In the genomic region with DNA sequence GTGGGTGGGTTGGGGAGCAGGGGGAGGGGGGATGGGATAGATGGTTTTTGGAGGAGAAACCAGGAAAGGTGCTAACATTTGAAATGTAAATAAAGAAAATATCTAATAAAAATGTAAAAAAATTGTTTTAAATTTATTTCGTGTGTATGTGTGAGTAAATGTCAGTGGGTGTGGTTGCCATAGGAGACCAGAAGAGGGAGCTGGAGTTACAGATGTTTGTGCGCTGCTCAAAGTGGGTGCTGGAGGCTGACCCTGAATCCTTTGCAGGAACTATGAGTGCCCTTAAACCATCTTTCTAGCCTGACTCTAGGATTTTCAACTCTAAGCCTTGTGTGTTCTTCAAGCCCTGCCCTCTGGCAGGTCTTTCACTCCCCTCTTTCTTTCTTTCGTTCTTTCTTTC, we compare ENCODE assay signal across 16 mouse cellular contexts. TPM values are rescaled to one million over a fixed set of nuclear protein-coding genes. Genes with fewer than 3 reads are reported as not detected.
DNase-seq lines count a peak whose midpoint lies in the region; ATAC-seq and TF ChIP-seq lines count a peak whose summit lies in the region.
"Had no signal": no experiment of that assay in that cellular context is flagged by ENCODE, and none has a peak within 500 bp of the region (broad histone marks: within the 10 kb centered on the region; RNA-seq: fewer than 3 reads in every experiment).

No protein-coding gene starts in this region.

- 76% methylated on average over 3 of the region's 3 CpGs for WGBS in intestine, postnatal 0 days
- WGBS in intestine, embryonic 16.5 days = 71% methylated on average over 3 of the region's 3 CpGs
- WGBS in midbrain, embryonic 10.5 days = 66% methylated on average over 3 of the region's 3 CpGs

- no peak for ATAC-seq in intestine, postnatal 0 days
- ATAC-seq in intestine, embryonic 16.5 days = no peak
- peak; percentile 76 for ATAC-seq in granulocyte monocyte progenitor cell, adult 5-6 weeks (replicated peaks; ENCODE audit: poor library complexity, severe bottlenecking)

- H3K27ac ChIP-seq in intestine, postnatal 0 days (ENCODE audit: low read depth, low read length) = no peak overlapping the region
- H3K27ac ChIP-seq in intestine, embryonic 16.5 days (ENCODE audit: low read length) = no peak overlapping the region
- H3K27ac ChIP-seq in midbrain, embryonic 10.5 days (replicated peaks) = no peak overlapping the region
- H3K27ac ChIP-seq: hindbrain, embryonic 15.5 days; kidney, embryonic 15.5 days; liver, embryonic 13.5 days had no signal

- H3K9me3 ChIP-seq in intestine, postnatal 0 days (ENCODE audit: control insufficient read depth) = no peaks in the 10 kb centered on the region
- H3K9me3 ChIP-seq in intestine, embryonic 16.5 days (ENCODE audit: control insufficient read depth, low read length) = no peaks in the 10 kb centered on the region
- no peaks in the 10 kb centered on the region for H3K9me3 ChIP-seq in midbrain, embryonic 10.5 days (replicated peaks)
- H3K9me3 ChIP-seq: hindbrain, embryonic 15.5 days; kidney, embryonic 15.5 days; liver, embryonic 13.5 days had no signal

- H3K4me2 ChIP-seq in intestine, postnatal 0 days (replicated peaks; ENCODE audit: low read depth) = no peak overlapping the region
- no peak overlapping the region for H3K4me2 ChIP-seq in intestine, embryonic 16.5 days (ENCODE audit: low read depth, low read length)
- H3K4me2 ChIP-seq: hindbrain, embryonic 15.5 days; kidney, embryonic 15.5 days; liver, embryonic 13.5 days; midbrain, embryonic 11.5 days had no signal

- H3K4me1 ChIP-seq in intestine, postnatal 0 days (replicated peaks; ENCODE audit: control insufficient read depth, insufficient read depth, low read length) = no peaks in the 10 kb centered on the region
- no peaks in the 10 kb centered on the region for H3K4me1 ChIP-seq in intestine, embryonic 16.5 days (ENCODE audit: control insufficient read depth, insufficient read depth, low read length)
- H3K4me1 ChIP-seq in midbrain, embryonic 10.5 days = no peaks in the 10 kb centered on the region
- H3K4me1 ChIP-seq: hindbrain, embryonic 15.5 days; kidney, embryonic 15.5 days; liver, embryonic 13.5 days had no signal

- H3K27me3 ChIP-seq in intestine, postnatal 0 days (replicated peaks; ENCODE audit: control insufficient read depth, insufficient read depth, low read length) = no peaks in the 10 kb centered on the region
- no peaks in the 10 kb centered on the region for H3K27me3 ChIP-seq in intestine, embryonic 16.5 days (replicated peaks; ENCODE audit: control insufficient read depth, insufficient read depth, low read length)
- H3K27me3 ChIP-seq in midbrain, embryonic 10.5 days (ENCODE audit: low read depth, poor library complexity, severe bottlenecking) = no peaks in the 10 kb centered on the region
- H3K27me3 ChIP-seq: hindbrain, embryonic 15.5 days; kidney, embryonic 15.5 days; liver, embryonic 13.5 days had no signal

- peak; percentile 16 for DNase-seq in thymus, postnatal 14 days
- no peak for DNase-seq in thymus, postnatal 25 days
- no peak for DNase-seq in spleen, postnatal 4 days (ENCODE audit: low spot score in 2 of 2)
- no peak for DNase-seq in cerebellum, postnatal 4 days (ENCODE audit: low spot score in 2 of 2)
- DNase-seq in midbrain, embryonic 10.5 days (ENCODE audit: low spot score) = no peak
- DNase-seq: adrenal gland, postnatal 10 days; gastrocnemius, postnatal 14 days; liver, embryonic 13.5 days had no signal

- TF ChIP-seq CTCF in intestine, postnatal 0 days (IDR thresholded peaks at IDR 0.05; ENCODE audit: low read depth) = peak; percentile 46

- H3K9ac ChIP-seq in intestine, postnatal 0 days (ENCODE audit: low read depth, low read length) = no peak overlapping the region
- H3K9ac ChIP-seq in intestine, embryonic 16.5 days (ENCODE audit: low read depth, low read length) = no peak overlapping the region
- H3K9ac ChIP-seq: hindbrain, embryonic 15.5 days; kidney, embryonic 15.5 days; liver, embryonic 13.5 days had no signal

- H3K36me3 ChIP-seq in intestine, postnatal 0 days (ENCODE audit: control insufficient read depth, insufficient read depth) = no peaks in the 10 kb centered on the region
- no peaks in the 10 kb centered on the region for H3K36me3 ChIP-seq in intestine, embryonic 16.5 days (ENCODE audit: control insufficient read depth, insufficient read depth, low read length)
- H3K36me3 ChIP-seq in midbrain, embryonic 10.5 days = no peaks in the 10 kb centered on the region
- H3K36me3 ChIP-seq: hindbrain, embryonic 15.5 days; kidney, embryonic 15.5 days; liver, embryonic 13.5 days had no signal

- no peak overlapping the region for H3K4me3 ChIP-seq in intestine, postnatal 0 days (ENCODE audit: low read depth, low read length)
- H3K4me3 ChIP-seq in intestine, embryonic 16.5 days (ENCODE audit: low read length) = no peak overlapping the region
- H3K4me3 ChIP-seq in midbrain, embryonic 10.5 days = no peak overlapping the region
- H3K4me3 ChIP-seq: hindbrain, embryonic 15.5 days; kidney, embryonic 15.5 days; liver, embryonic 13.5 days had no signal

RNA-seq across cellular contexts. Expression of a gene that starts 16.6 kb away (rescaled TPM):
- 7.5 and 7.9 TPM in 2 replicates for polyA plus RNA-seq in intestine, postnatal 0 days (2015; fragmentation: Nextera tagmentation; extraction: Ambion mirVana)
- 1.2 TPM in 2 replicates for polyA plus RNA-seq in intestine, embryonic 16.5 days (2015; fragmentation: Nextera tagmentation; extraction: Ambion mirVana)
- total RNA-seq in granulocyte monocyte progenitor cell, adult 5-6 weeks (2014; fragmentation: Nextera tagmentation) = not detected in 2 replicates
- not detected in 2 replicates for total RNA-seq in granulocyte monocyte progenitor cell, adult 5-6 weeks (2017)
- polyA plus RNA-seq in midbrain, embryonic 10.5 days (2016; fragmentation: Nextera tagmentation; extraction: Ambion mirVana) = not detected in 2 replicates
- total RNA-seq: adrenal gland, postnatal 10 days; gastrocnemius, postnatal 14 days had no signal
- polyA plus RNA-seq: hindbrain, embryonic 15.5 days; liver, embryonic 13.5 days had no signal

RNA-seq across cellular contexts. Expression of a gene that starts 20.3 kb away (rescaled TPM):
- polyA plus RNA-seq in intestine, postnatal 0 days (2015; fragmentation: Nextera tagmentation; extraction: Ambion mirVana) = 34.9 and 40.9 TPM in 2 replicates
- polyA plus RNA-seq in intestine, embryonic 16.5 days (2015; fragmentation: Nextera tagmentation; extraction: Ambion mirVana) = 44.7 and 45.5 TPM in 2 replicates
- total RNA-seq in granulocyte monocyte progenitor cell, adult 5-6 weeks (2014; fragmentation: Nextera tagmentation) = 62.8 and 84.3 TPM in 2 replicates
- total RNA-seq in granulocyte monocyte progenitor cell, adult 5-6 weeks (2017) = 37.3 and 37.9 TPM in 2 replicates
- polyA plus RNA-seq in midbrain, embryonic 10.5 days (2016; fragmentation: Nextera tagmentation; extraction: Ambion mirVana) = 58.9 and 60.1 TPM in 2 replicates

RNA-seq across cellular contexts. Expression of a gene that starts 20.3 kb away (rescaled TPM):
- 8.0 and 12.4 TPM in 2 replicates for polyA plus RNA-seq in intestine, postnatal 0 days (2015; fragmentation: Nextera tagmentation; extraction: Ambion mirVana)
- 1.3 and 4.2 TPM in 2 replicates for polyA plus RNA-seq in intestine, embryonic 16.5 days (2015; fragmentation: Nextera tagmentation; extraction: Ambion mirVana)
- not detected in 2 replicates for total RNA-seq in granulocyte monocyte progenitor cell, adult 5-6 weeks (2014; fragmentation: Nextera tagmentation)
- total RNA-seq in granulocyte monocyte progenitor cell, adult 5-6 weeks (2017) = not detected in 2 replicates
- not detected in 2 replicates for polyA plus RNA-seq in midbrain, embryonic 10.5 days (2016; fragmentation: Nextera tagmentation; extraction: Ambion mirVana)
- polyA plus RNA-seq: midbrain, embryonic 11.5 days; small intestine, adult 2 months; testis, adult 2 months had no signal
